Mouse (Mus musculus) liver, embryonic 12.5 days (tissue): ENCODE data around the gene Fcgrt. TPM values are rescaled to one million over a fixed set of nuclear protein-coding genes. Genes with fewer than 3 reads are reported as not detected.
"Not testable (repeated sequence)": the region's sequence is repeated elsewhere in the genome, so short reads cannot be mapped to it uniquely, and the experiment has no call there.

Experiments used
- ATAC-seq: fragments of 200-750 bp; cut with Nextera tagmentation; 2 replicates; pipeline ENCODE4 v1.8.0; 2017; ENCODE audit warnings: moderate number of reproducible peaks, mild to moderate bottlenecking, moderate library complexity
- H3K27ac ChIP-seq: fragments of 300-500 bp; sonication (generic); 2 replicates; pipeline ENCODE4 v1.5.1; 2016; ENCODE audit warnings: mild to moderate bottlenecking
- H3K27me3 ChIP-seq: fragments of 300-500 bp; sonication (generic); replicated peaks from 2 replicates; pipeline ENCODE4 v1.6.1; 2016; ENCODE audit warnings: mild to moderate bottlenecking, moderate library complexity
- H3K36me3 ChIP-seq: fragments of 300-500 bp; sonication (generic); 2 replicates; pipeline ENCODE4 v1.6.1; 2016; ENCODE audit warnings: mild to moderate bottlenecking, moderate library complexity
- H3K4me1 ChIP-seq: fragments of 300-500 bp; sonication (generic); 2 replicates; pipeline ENCODE4 v1.6.1; 2016
- H3K4me2 ChIP-seq: fragments of 300-500 bp; sonication (generic); 2 replicates; pipeline ENCODE4 v1.6.1; 2016; ENCODE audit warnings: mild to moderate bottlenecking, moderate library complexity
- H3K4me3 ChIP-seq: fragments of 300-500 bp; sonication (generic); 2 replicates; pipeline ENCODE4 v1.5.1; 2016; ENCODE audit warnings: mild to moderate bottlenecking, moderate library complexity
- H3K9ac ChIP-seq: fragments of 300-500 bp; sonication (generic); 2 replicates; pipeline ENCODE4 v1.6.1; 2016; ENCODE audit warnings: mild to moderate bottlenecking, moderate library complexity
- H3K9me3 ChIP-seq: fragments of 300-500 bp; sonication (generic); replicated peaks from 2 replicates; pipeline ENCODE4 v1.6.1; 2016; ENCODE audit warnings: mild to moderate bottlenecking, moderate library complexity
- WGBS: fragments of 180-500 bp; shearing (Covaris S2); methylation state at CpG from one replicate; pipeline ENCODE4 v1.1.7; 2016; ENCODE audit not compliant: insufficient replicate concordance; 5-methylcytosine and 5-hydroxymethylcytosine counted together
- polyA plus RNA-seq: library from polyadenylated mRNA; unstranded; fragments of >200 nt; fragmentation: Nextera tagmentation; extraction: Ambion mirVana; gene quantifications from 2 replicates; pipeline ENCODE4 v1.2.1, GENCODE M21; 2016

The Fcgrt gene
- polyA plus RNA-seq, 1 experiment from 2014 or later, result 26.6 TPM

DNA sequence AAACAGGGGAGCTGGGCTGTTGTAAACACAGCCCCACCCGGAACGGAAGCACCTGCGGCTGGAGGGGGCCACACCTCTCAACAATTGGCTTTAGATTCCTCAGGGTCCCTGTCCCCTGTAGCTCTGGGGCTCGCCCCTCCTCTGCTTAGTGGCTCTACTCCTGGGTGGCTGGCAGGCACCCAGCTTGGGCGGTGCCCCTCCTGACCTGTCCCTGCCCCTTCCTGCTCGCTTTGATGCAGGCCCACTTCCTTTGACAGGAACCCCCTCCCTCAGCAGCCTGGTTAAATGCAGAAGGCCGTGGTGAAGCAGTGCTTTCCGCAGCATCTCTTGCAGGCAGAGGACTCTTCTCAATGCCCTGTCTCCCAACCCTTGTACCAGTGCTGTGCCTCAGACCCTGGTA lies 17.8 kb upstream of the Fcgrt start:
- ATAC-seq, result no peak
- Histone ChIP-seq H3K4me1 (peaks cover 82% of the 10 kb centered on the region), H3K27me3 (no peaks in the 10 kb centered on the region), H3K27ac (peak overlapping the region; percentile 52), H3K9ac (peak overlapping the region; percentile 49), H3K4me3 (peak overlapping the region; percentile 97; the same call in 1 of the 2 replicates), H3K9me3 (no peaks in the 10 kb centered on the region), H3K36me3 (peaks cover 68% of the 10 kb centered on the region), H3K4me2 (peak overlapping the region; percentile 90)
- WGBS, result 43% methylated on average over 8 of the region's 8 CpGs

- no peak overlapping the region for H3K4me2 ChIP-seq
- no peak overlapping the region for H3K4me3 ChIP-seq
- H3K27me3 ChIP-seq, result no peaks in the 10 kb centered on the region
- H3K4me1 ChIP-seq, result peaks cover 75% of the 10 kb centered on the region
- H3K36me3 ChIP-seq, result peaks cover 54% of the 10 kb centered on the region
- no peaks in the 10 kb centered on the region for H3K9me3 ChIP-seq
- peak overlapping the region; percentile 57 for H3K27ac ChIP-seq
- 0 out of 2 replicates have a peak overlapping the region, but pooled peaks have one; percentile 2 for H3K9ac ChIP-seq
- ATAC-seq, result no peak
- 55% methylated on average over 5 of the region's 5 CpGs for WGBS
Observed at GRCm38 (mm10) chr7:45119780-45120709, 16.4 kb upstream of the Fcgrt start.

DNA sequence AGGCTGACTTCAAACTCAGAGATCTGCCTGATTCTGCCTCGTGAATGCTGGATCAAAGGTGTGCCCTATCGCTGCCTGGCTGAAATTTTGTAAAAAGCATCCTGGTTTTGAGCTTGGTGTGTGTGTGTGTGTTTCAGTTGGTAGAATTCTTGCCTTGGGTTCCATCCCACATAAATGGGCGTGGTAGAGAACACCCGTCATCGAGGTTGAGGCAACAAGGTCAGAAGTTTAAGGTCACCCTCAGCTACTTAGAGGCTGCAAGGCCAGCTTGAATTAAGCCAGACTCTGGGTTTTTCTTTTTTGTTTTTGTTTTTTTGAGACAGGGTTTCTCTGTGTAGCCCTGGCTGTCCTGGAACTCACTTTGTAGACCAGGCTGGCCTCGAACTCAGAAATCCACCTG lies 14.7 kb upstream of the Fcgrt start:
- peaks cover 51% of the 10 kb centered on the region for H3K36me3 ChIP-seq
- no peak overlapping the region for H3K4me3 ChIP-seq
- H3K27me3 ChIP-seq, result no peaks in the 10 kb centered on the region
- peak overlapping the region; percentile 12; the same call in 1 of the 2 replicates for H3K27ac ChIP-seq
- H3K9me3 ChIP-seq, result no peaks in the 10 kb centered on the region
- H3K4me1 ChIP-seq, result peaks cover 73% of the 10 kb centered on the region
- no peak overlapping the region for H3K4me2 ChIP-seq
- H3K9ac ChIP-seq, result no peak overlapping the region
- 58% methylated on average over 6 of the region's 6 CpGs for WGBS
- no peak for ATAC-seq

DNA sequence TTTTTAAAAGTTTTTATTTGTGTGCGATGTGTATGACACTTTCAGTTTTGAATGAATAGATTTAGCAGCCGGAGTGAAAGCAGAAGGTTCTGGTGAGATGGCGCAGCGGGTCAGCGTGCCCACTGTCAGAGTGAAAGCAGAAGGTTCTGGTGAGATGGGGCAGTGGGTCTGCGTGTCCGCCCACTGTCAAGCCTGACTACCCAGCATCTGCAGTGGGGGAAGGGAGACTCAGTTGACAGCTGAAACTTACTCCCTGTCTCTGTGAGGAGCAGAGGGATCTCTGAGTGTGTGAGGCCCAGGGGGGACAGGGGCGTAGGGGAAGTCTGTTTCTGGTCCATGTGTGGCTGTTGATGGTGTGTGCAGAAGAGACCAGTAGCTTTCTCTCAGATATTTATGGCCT lies 13.9 kb upstream of the Fcgrt start:
- Histone ChIP-seq H3K27ac (peak overlapping the region; percentile 12; the same call in 1 of the 2 replicates), H3K9me3 (no peaks in the 10 kb centered on the region), H3K4me2 (no peak overlapping the region), H3K4me3 (no peak overlapping the region), H3K9ac (peak overlapping the region; percentile 15; the same call in 1 of the 2 replicates), H3K36me3 (peaks cover 44% of the 10 kb centered on the region), H3K27me3 (no peaks in the 10 kb centered on the region), H3K4me1 (peaks cover 73% of the 10 kb centered on the region)
- 62% methylated on average over 8 of the region's 8 CpGs for WGBS
- no peak for ATAC-seq

GRCm38 (mm10) chr7:45113476-45113875 lies 9.8 kb upstream of the Fcgrt start:
- no peak overlapping the region for H3K27ac ChIP-seq
- peak; percentile 65; the same call in 1 of the 2 replicates for ATAC-seq
- H3K9me3 ChIP-seq, result no peaks in the 10 kb centered on the region
- H3K4me1 ChIP-seq, result peaks cover 48% of the 10 kb centered on the region
- 0 out of 2 replicates have a peak overlapping the region, but pooled peaks have one; percentile 35 for H3K9ac ChIP-seq
- no peaks in the 10 kb centered on the region for H3K27me3 ChIP-seq
- H3K4me2 ChIP-seq, result peak overlapping the region; percentile 7; the same call in 1 of the 2 replicates
- 0 out of 2 replicates have a peak, but pooled peaks cover 6% of the 10 kb centered on the region for H3K36me3 ChIP-seq
- 18% methylated on average over 2 of the region's 2 CpGs for WGBS
- H3K4me3 ChIP-seq, result no peak overlapping the region

DNA sequence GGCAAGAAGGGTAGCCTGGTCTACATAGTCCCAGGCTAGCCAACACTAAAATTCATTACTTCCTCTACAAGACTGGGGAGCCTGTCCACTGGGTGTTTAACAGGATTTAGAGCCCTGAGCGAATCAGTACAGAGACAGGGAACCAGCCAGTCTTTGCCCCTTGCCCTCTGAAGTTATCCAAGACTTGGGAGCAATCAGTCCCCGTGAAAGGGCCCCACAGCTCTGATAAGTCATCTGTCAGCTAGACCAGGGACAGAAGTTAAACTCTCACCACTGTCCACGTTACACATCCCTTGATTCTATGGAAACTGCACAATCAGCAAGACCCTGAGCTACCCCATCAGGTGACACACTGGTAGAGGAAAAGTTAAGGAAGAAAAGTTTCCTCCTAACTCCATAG lies 8.9 kb upstream of the Fcgrt start:
- H3K4me2 ChIP-seq, result no peak overlapping the region
- peak; percentile 28; the same call in 1 of the 2 replicates for ATAC-seq
- H3K9me3 ChIP-seq, result no peaks in the 10 kb centered on the region
- WGBS, result 26% methylated on average over 3 of the region's 3 CpGs
- no peak overlapping the region for H3K27ac ChIP-seq
- H3K9ac ChIP-seq, result no peak overlapping the region
- H3K36me3 ChIP-seq, result no peaks in the 10 kb centered on the region
- H3K4me3 ChIP-seq, result no peak overlapping the region
- H3K27me3 ChIP-seq, result no peaks in the 10 kb centered on the region
- peaks cover 39% of the 10 kb centered on the region for H3K4me1 ChIP-seq

DNA sequence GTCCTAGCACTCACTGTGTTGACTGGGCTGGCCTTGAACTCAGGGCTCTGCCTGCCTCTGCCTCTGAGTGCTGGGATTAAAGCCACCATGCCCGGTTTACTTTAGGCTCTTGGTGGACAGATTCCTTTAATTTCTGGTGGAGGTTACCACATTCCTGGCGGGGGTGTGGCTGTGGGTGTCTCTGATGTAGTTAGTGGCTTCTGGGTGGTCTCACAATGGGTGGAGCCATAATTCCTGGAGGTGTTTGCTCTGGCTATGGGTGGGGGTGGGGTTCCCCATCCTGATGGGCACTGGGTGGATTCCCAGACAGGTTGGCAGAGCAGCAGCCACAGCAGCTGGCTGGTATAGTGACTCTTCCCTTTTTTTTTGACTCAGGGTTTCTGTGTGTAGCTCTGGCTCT lies 8.3 kb upstream of the Fcgrt start:
- no peak for ATAC-seq

GRCm38 (mm10) chr7:45110089-45110488 lies 6.4 kb upstream of the Fcgrt start:
- not testable (repeated sequence) for H3K9me3 ChIP-seq, H3K4me3 ChIP-seq, H3K27ac ChIP-seq, ATAC-seq, H3K36me3 ChIP-seq, H3K9ac ChIP-seq, H3K4me2 ChIP-seq, H3K27me3 ChIP-seq
- 76% methylated on average over 4 of the region's 4 CpGs for WGBS
- peaks cover 35% of the 10 kb centered on the region for H3K4me1 ChIP-seq

More for the DNA sequence above, 8.3 kb upstream of the Fcgrt start:
- Histone ChIP-seq H3K36me3 (no peaks in the 10 kb centered on the region), H3K4me2 (no peak overlapping the region), H3K4me3 (no peak overlapping the region), H3K9me3 (no peaks in the 10 kb centered on the region), H3K9ac (no peak overlapping the region), H3K27ac (no peak overlapping the region), H3K27me3 (no peaks in the 10 kb centered on the region), H3K4me1 (peaks cover 37% of the 10 kb centered on the region)
- 49% methylated on average over 2 of the region's 2 CpGs for WGBS

- Histone ChIP-seq H3K27ac (no peak overlapping the region), H3K4me1 (peaks cover 31% of the 10 kb centered on the region), H3K9ac (no peak overlapping the region), H3K4me2 (no peak overlapping the region), H3K9me3 (no peaks in the 10 kb centered on the region), H3K36me3 (no peaks in the 10 kb centered on the region), H3K4me3 (no peak overlapping the region), H3K27me3 (no peaks in the 10 kb centered on the region)
- no peak for ATAC-seq
- WGBS, result 20% methylated on average over 5 of the region's 5 CpGs
Observed at GRCm38 (mm10) chr7:45107052-45107645, 3.5 kb upstream of the Fcgrt start.

GRCm38 (mm10) chr7:45106441-45106840 lies 2.8 kb upstream of the Fcgrt start:
- Histone ChIP-seq H3K9me3 (no peaks in the 10 kb centered on the region), H3K4me2 (no peak overlapping the region), H3K27me3 (no peaks in the 10 kb centered on the region), H3K4me1 (peaks cover 33% of the 10 kb centered on the region), H3K9ac (no peak overlapping the region), H3K4me3 (no peak overlapping the region), H3K36me3 (no peaks in the 10 kb centered on the region), H3K27ac (no peak overlapping the region)
- no peak for ATAC-seq
- WGBS, result 63% methylated on average over 6 of the region's 6 CpGs

DNA sequence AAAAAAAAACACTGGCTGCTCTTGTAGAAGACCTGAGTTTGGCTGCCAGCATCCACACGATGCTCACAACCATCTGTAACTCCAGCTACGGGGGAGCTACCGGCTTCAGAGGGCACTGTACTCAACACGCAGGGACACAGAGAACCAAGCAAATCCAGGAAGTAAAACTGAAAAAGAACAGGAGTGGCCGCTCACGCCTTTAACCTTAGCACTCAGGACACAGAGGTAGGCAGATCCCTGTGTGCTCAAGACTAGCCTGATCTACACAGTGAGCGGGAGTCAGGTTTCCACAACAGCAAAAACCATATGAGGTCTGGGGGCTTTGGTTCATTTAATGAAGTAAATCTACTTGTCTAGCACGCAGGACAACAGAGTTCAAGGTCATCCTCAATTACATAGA lies 1.8 kb upstream of the Fcgrt start:
- Histone ChIP-seq H3K4me1 (peaks cover 33% of the 10 kb centered on the region), H3K9me3 (no peaks in the 10 kb centered on the region), H3K36me3 (no peaks in the 10 kb centered on the region), H3K9ac (no peak overlapping the region), H3K4me2 (no peak overlapping the region), H3K27me3 (no peaks in the 10 kb centered on the region), H3K4me3 (no peak overlapping the region), H3K27ac (no peak overlapping the region)
- 69% methylated on average over 8 of the region's 8 CpGs for WGBS
- no peak for ATAC-seq

DNA sequence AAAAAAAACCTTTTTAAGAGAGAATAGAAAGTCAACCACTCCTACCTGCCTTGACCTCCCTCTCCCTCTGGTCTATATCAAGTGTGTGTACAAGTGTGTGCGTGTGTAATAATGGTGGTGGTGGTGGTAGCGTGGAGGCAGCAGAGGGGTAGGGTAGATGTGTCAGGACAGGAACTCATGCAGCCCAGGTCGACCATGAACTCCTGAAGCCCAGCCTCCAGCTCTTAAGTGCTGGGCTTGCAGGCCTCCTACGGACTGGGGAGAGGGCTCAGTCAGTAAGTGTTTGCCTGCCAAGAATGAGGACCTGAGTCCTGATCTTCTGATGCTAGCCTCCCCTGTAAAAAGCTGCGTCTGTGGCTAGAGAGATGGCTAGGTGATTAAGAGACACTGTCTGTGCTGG lies 1.3 kb upstream of the Fcgrt start:
- no peak overlapping the region for H3K27ac ChIP-seq

More for the DNA sequence above, 1.3 kb upstream of the Fcgrt start:
- Histone ChIP-seq H3K27me3 (no peaks in the 10 kb centered on the region), H3K9ac (no peak overlapping the region), H3K36me3 (no peaks in the 10 kb centered on the region), H3K4me1 (peaks cover 28% of the 10 kb centered on the region), H3K4me2 (no peak overlapping the region), H3K4me3 (no peak overlapping the region), H3K9me3 (no peaks in the 10 kb centered on the region)
- no peak for ATAC-seq
- 74% methylated on average over 5 of the region's 5 CpGs for WGBS
